Mouse (Mus musculus): ENCODE results near the gene Rxrb. TPM values are rescaled to one million over a fixed set of nuclear protein-coding genes. Genes with fewer than 3 reads are reported as not detected.
A peak's percentile ranks its signal among the peaks of the same experiment; 100 is the strongest.

Gene Rxrb
- total and polyA plus RNA-seq, 3 experiments = 27.0 to 47.7 (median 36.9) TPM

- H3K4me1 ChIP-seq (ENCODE audit: control insufficient read depth in 1 of 2, insufficient read depth in 2 of 2) = peaks cover 30 to 57% of the 10 kb centered on the region in 2 experiments
- H3K27me3 ChIP-seq (replicated peaks) = no peaks in the 10 kb centered on the region
- H3K9me3 ChIP-seq (replicated peaks; ENCODE audit: low read length) = peaks cover 18% of the 10 kb centered on the region
- dilution Hi-C loops (cut with MboI; ENCODE audit: extremely low pct_ligation_motif_present, extremely low pct_unique_long_range_greater_than_20kb, low sequenced_read_pairs) (no loop called here), in situ Hi-C loops (cut with MboI; ENCODE audit: low pct_ligation_motif_present, low pct_unique_long_range_greater_than_20kb, low sequenced_read_pairs) (no loop called here)
- H3K4me3 ChIP-seq (replicated peaks in 1 of 3; ENCODE audit: low read depth in 2 of 3, low read length in 2 of 3, poor library complexity in 1 of 3) = no peak overlapping the region
- no peak overlapping the region for H3K9ac ChIP-seq (ENCODE audit: insufficient read depth, low read depth)
- peak; percentile 15; the same call in 1 of the 2 replicates for TF ChIP-seq POLR2A (IDR thresholded peaks at IDR 0.05; ENCODE audit: low read depth, low read length)
- no peak for TF ChIP-seq BHLHE40 (IDR thresholded peaks at IDR 0.05; ENCODE audit: low read depth, low read length)
- TF ChIP-seq NRF1 (IDR thresholded peaks at IDR 0.05; ENCODE audit: low read depth, low read length) = no peak
- no peak for TF ChIP-seq IRF4 (IDR thresholded peaks at IDR 0.05; ENCODE audit: low read depth, low read length)
- no peak for TF ChIP-seq JUN (IDR thresholded peaks at IDR 0.05; ENCODE audit: insufficient read depth, low read depth, low read length)
- no peak for TF ChIP-seq HCFC1 (IDR thresholded peaks at IDR 0.05; ENCODE audit: low read depth, low read length)
- TF ChIP-seq USF1 (IDR thresholded peaks at IDR 0.05; ENCODE audit: low read depth, low read length) = no peak
- H3K27ac ChIP-seq (ENCODE audit: insufficient read depth, low read depth) = no peak overlapping the region
- H3K36me3 ChIP-seq (replicated peaks in 1 of 2; ENCODE audit: control insufficient read depth in 1 of 2, insufficient read depth in 1 of 2, low read length in 1 of 2) = peaks cover 32 to 51% of the 10 kb centered on the region in 2 experiments
- no peak for DNase-seq (ENCODE audit: extremely low read depth)
- peaks cover 19% of the 10 kb centered on the region for H3K79me2 ChIP-seq (replicated peaks; ENCODE audit: control insufficient read depth, extremely low read depth, insufficient read depth, poor library complexity, severe bottlenecking)
- H3K4me2 ChIP-seq (ENCODE audit: insufficient read depth, low read depth, poor library complexity, severe bottlenecking) = no peak overlapping the region
These were observed 5.4 kb upstream of the Rxrb start for GRCm38 (mm10) chr17:34026221-34026620.

- H3K9ac ChIP-seq (ENCODE audit: insufficient read depth, low read depth) = peak overlapping the region; percentile 6; the same call in 1 of the 2 replicates
- TF ChIP-seq ZKSCAN1 (IDR thresholded peaks at IDR 0.05; ENCODE audit: borderline replicate concordance, low read depth, low read length) (no peak), POLR2AphosphoS2 (IDR thresholded peaks at IDR 0.05; ENCODE audit: low read depth, low read length) (no peak), BHLHE40 (IDR thresholded peaks at IDR 0.05; ENCODE audit: low read depth, low read length) (peak; percentile 22; the same call in 1 of the 2 replicates)
- H3K9me3 ChIP-seq (replicated peaks; ENCODE audit: low read length) = peaks cover 11% of the 10 kb centered on the region
- peak overlapping the region; percentile 58 for H3K4me2 ChIP-seq (ENCODE audit: insufficient read depth, low read depth, poor library complexity, severe bottlenecking)
- H3K36me3 ChIP-seq (replicated peaks in 1 of 2; ENCODE audit: control insufficient read depth in 1 of 2, insufficient read depth in 1 of 2, low read length in 1 of 2) = peaks cover 27 to 42% of the 10 kb centered on the region in 2 experiments
- peak overlapping the region; percentile 67 to 81 (median 71) for H3K4me3 ChIP-seq (replicated peaks in 1 of 3; ENCODE audit: low read depth in 2 of 3, low read length in 2 of 3, poor library complexity in 1 of 3)
- peaks cover 30 to 57% of the 10 kb centered on the region in 2 experiments for H3K4me1 ChIP-seq (ENCODE audit: control insufficient read depth in 1 of 2, insufficient read depth in 2 of 2)
- H3K27me3 ChIP-seq (replicated peaks) = no peaks in the 10 kb centered on the region
- DNase-seq (ENCODE audit: extremely low read depth) = peak; percentile 51
- peaks cover 19% of the 10 kb centered on the region for H3K79me2 ChIP-seq (replicated peaks; ENCODE audit: control insufficient read depth, extremely low read depth, insufficient read depth, poor library complexity, severe bottlenecking)
- dilution Hi-C loops (cut with MboI; ENCODE audit: extremely low pct_ligation_motif_present, extremely low pct_unique_long_range_greater_than_20kb, low sequenced_read_pairs) (no loop called here), in situ Hi-C loops (cut with MboI; ENCODE audit: low pct_ligation_motif_present, low pct_unique_long_range_greater_than_20kb, low sequenced_read_pairs) (no loop called here)
- H3K27ac ChIP-seq (ENCODE audit: insufficient read depth, low read depth) = peak overlapping the region; percentile 31; the same call in 1 of the 2 replicates
These were observed 4.5 kb upstream of the Rxrb start for GRCm38 (mm10) chr17:34026917-34027655.

- dilution Hi-C loops (cut with MboI; ENCODE audit: extremely low pct_ligation_motif_present, extremely low pct_unique_long_range_greater_than_20kb, low sequenced_read_pairs) (no loop called here), in situ Hi-C loops (cut with MboI; ENCODE audit: low pct_ligation_motif_present, low pct_unique_long_range_greater_than_20kb, low sequenced_read_pairs) (no loop called here)
- peaks cover 30 to 57% of the 10 kb centered on the region in 2 experiments for H3K4me1 ChIP-seq (ENCODE audit: control insufficient read depth in 1 of 2, insufficient read depth in 2 of 2)
- DNase-seq (ENCODE audit: extremely low read depth) = peak; percentile 93
- H3K4me2 ChIP-seq (ENCODE audit: insufficient read depth, low read depth, poor library complexity, severe bottlenecking) = peak within 1 kb of the TSS; percentile 58
- H3K27me3 ChIP-seq (replicated peaks) = no peaks in the 10 kb centered on the region
- H3K27ac ChIP-seq (ENCODE audit: insufficient read depth, low read depth) = peak within 1 kb of the TSS; percentile 31
- H3K9ac ChIP-seq (ENCODE audit: insufficient read depth, low read depth) = peak within 1 kb of the TSS; percentile 6; the same call in 1 of the 2 replicates
- peaks cover 27 to 36% of the 10 kb centered on the region in 2 experiments for H3K36me3 ChIP-seq (replicated peaks in 1 of 2; ENCODE audit: control insufficient read depth in 1 of 2, insufficient read depth in 1 of 2, low read length in 1 of 2)
- peaks cover 26% of the 10 kb centered on the region for H3K79me2 ChIP-seq (replicated peaks; ENCODE audit: control insufficient read depth, extremely low read depth, insufficient read depth, poor library complexity, severe bottlenecking)
- peaks cover 5% of the 10 kb centered on the region for H3K9me3 ChIP-seq (replicated peaks; ENCODE audit: low read length)
- peak within 1 kb of the TSS; percentile 67 to 81 (median 71) for H3K4me3 ChIP-seq (replicated peaks in 1 of 3; ENCODE audit: low read depth in 2 of 3, low read length in 2 of 3, poor library complexity in 1 of 3)
- TF ChIP-seq IRF4 (IDR thresholded peaks at IDR 0.05; ENCODE audit: low read depth, low read length) (0 out of 2 replicates have a peak, but pooled peaks have one; percentile 13), ZMIZ1 (IDR thresholded peaks at IDR 0.05; ENCODE audit: low read depth, low read length) (peak; percentile 82), JUN (IDR thresholded peaks at IDR 0.05; ENCODE audit: insufficient read depth, low read depth, low read length) (no peak), HCFC1 (IDR thresholded peaks at IDR 0.05; ENCODE audit: low read depth, low read length) (no peak; the same call in 1 of the 2 replicates), NRF1 (IDR thresholded peaks at IDR 0.05; ENCODE audit: low read depth, low read length) (peak; percentile 43; the same call in 1 of the 2 replicates), GABPA (IDR thresholded peaks at IDR 0.05; ENCODE audit: insufficient replicate concordance, low read depth, low read length) (no peak), ZNF384 (IDR thresholded peaks at IDR 0.05; ENCODE audit: low read depth, low read length) (no peak), PAX5 (IDR thresholded peaks at IDR 0.05; ENCODE audit: low read length) (no peak), MAX (IDR thresholded peaks at IDR 0.05; ENCODE audit: low read length) (peak; percentile 33; the same call in 1 of the 2 replicates), POLR2A (IDR thresholded peaks at IDR 0.05; ENCODE audit: low read depth, low read length) (peak; percentile 77), RAD21 (IDR thresholded peaks at IDR 0.05; ENCODE audit: low read depth, low read length) (no peak), CHD2 (IDR thresholded peaks at IDR 0.05; ENCODE audit: low read length) (peak; percentile 67; the same call in 1 of the 2 replicates), ZC3H11A (IDR thresholded peaks at IDR 0.05; ENCODE audit: low read depth, low read length) (no peak), SIN3A (IDR thresholded peaks at IDR 0.05; ENCODE audit: low read length) (no peak; the same call in none of the 2 replicates), EP300 (IDR thresholded peaks at IDR 0.05; ENCODE audit: low read length) (no peak), MYC (IDR thresholded peaks at IDR 0.05; ENCODE audit: low read depth, low read length) (0 out of 2 replicates have a peak, but pooled peaks have one; percentile 28), ZKSCAN1 (IDR thresholded peaks at IDR 0.05; ENCODE audit: borderline replicate concordance, low read depth, low read length) (no peak), BHLHE40 (IDR thresholded peaks at IDR 0.05; ENCODE audit: low read depth, low read length) (peak; percentile 37; the same call in 1 of the 2 replicates), MXI1 (IDR thresholded peaks at IDR 0.05; ENCODE audit: low read depth, low read length) (peak; percentile 77)
These were observed 3.9 kb upstream of the Rxrb start, which contains the start of gene H2-Ke6 for GRCm38 (mm10) chr17:34027656-34028223. Gene H2-Ke6 (minus strand): TSS chr17:34028060.

Data from CH12.LX (cell line).